Mouse (Mus musculus) liver, adult (tissue): Measurements from ENCODE around the gene Trpm1.

ENCODE experiments used
- GATA4 ChIP-seq: IDR thresholded peaks from 2 replicates; pipeline ENCODE4 v1.6.1; 2014; ENCODE audit warnings: mild to moderate bottlenecking, low read length; ENCODE audit not compliant: insufficient replicate concordance

Gene Trpm1

DNA sequence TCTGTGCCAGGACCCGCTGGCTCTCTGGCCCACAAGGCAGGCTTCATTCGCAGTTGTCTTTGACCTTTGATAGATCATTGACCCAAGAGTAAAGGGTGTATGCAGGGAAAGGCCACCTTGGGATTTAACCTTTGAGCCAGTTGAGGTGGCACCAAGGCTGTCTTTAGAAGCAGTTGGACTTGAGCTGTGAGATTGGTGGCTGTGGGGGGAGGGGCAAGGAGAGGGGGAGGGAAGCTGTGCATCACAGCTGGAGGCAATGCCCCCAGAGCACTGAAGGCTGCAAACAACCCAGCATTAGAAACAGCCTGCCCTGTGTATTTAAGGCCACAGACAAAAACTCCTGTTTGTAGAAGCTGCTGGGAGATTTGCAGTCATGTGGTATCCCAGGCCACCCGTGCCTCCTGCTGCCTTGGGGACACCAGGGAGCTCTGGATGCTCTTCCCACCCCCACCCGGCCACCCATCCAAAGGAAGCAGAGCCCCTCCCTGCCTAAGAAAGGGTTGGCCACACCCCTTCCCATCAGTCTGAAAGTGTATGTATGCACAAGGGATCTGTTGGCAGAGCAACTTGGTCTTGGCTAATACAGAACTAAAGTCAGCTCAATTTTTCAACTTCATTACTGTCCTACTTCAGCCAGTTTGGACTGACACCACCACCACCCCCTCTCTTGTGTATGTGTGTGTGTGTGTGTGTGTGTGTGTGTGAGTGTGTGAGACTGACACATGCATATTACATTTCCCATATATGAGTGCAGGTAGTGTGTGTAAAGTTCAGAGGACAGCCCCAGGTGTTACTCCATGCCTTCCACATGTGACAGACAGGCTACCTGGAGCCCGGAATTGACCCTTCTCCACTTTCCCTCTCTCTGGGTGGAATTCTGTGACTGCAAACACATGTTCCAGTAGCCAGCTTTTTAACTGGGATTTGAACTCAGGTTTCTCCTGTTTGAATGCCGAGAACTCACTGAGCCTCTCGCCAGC is 6.3 kb downstream of the Trpm1 start:
- TF ChIP-seq GATA4: no peak

DNA sequence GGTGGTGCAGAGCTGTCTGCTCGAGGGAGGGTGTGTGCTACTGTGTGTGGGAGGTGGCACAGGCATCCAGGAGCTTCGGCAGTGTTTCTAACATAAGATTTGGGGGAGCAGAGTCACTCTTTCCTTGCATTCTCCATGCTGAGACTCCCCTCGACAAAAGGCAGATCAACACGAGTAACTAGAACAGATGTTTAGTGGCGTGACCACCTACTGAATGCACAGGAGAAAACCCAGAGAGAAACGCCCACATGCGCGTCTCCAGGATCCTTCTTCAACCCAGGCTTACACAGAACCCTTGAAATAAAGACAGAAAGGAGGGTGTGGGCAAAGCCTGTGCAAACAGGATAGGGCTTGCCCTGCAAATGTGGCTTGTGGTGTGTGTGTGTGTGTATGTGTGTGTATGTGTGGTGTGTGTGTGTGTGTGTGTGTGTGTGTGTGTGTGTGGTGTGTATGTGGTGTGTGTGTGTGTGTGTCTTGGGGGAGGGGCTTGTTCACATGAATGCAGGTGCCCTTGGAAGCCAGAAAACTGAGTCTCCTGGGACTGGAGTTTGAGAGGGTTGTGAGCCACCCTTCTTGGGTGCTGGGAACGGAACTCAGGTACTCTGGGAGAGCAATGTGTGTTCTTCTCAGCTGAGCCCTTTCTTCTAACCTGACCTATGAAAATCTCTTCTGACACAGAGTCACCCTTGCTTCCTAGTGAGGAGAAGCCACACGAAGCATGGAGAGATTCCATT is 7.3 kb downstream of the Trpm1 start:
- no peak for TF ChIP-seq GATA4

GRCm38 (mm10) chr7:64161990-64162389 is 8.4 kb downstream of the Trpm1 start:
- no peak for TF ChIP-seq GATA4

GRCm38 (mm10) chr7:64163086-64163485 is 9.5 kb downstream of the Trpm1 start:
- TF ChIP-seq GATA4: no peak

GRCm38 (mm10) chr7:64163890-64164289 is 10.3 kb downstream of the Trpm1 start:
- TF ChIP-seq GATA4: no peak

- no peak for TF ChIP-seq GATA4
Observed at GRCm38 (mm10) chr7:64164997-64165396, 11.4 kb downstream of the Trpm1 start.

- TF ChIP-seq GATA4: no peak
Observed at GRCm38 (mm10) chr7:64166025-64166424, 12.4 kb downstream of the Trpm1 start.

GRCm38 (mm10) chr7:64166724-64167123 is 13.1 kb downstream of the Trpm1 start:
- no peak for TF ChIP-seq GATA4

DNA sequence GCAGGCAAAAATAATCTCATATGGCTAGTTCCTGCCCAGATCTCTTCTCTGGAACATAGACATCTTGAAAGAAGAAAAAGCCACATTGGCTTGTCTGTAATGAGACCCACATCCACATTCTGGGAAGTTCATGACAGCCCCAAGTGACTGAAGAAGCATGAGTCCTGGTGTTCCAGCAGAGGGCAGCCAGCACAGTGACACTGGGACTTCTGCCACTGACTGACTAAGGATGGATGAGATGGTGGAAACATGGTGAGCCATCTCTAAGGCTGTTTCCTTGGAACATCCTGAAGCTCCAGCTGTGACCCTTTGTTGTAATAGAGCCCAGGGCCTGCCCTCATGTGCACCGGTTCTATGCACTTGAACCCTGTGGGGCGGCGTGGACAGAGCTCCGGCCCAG is 25.7 kb downstream of the Trpm1 start:
- no peak for TF ChIP-seq GATA4

GRCm38 (mm10) chr7:64185203-64185931 is 31.7 kb downstream of the Trpm1 start:
- TF ChIP-seq GATA4: no peak

DNA sequence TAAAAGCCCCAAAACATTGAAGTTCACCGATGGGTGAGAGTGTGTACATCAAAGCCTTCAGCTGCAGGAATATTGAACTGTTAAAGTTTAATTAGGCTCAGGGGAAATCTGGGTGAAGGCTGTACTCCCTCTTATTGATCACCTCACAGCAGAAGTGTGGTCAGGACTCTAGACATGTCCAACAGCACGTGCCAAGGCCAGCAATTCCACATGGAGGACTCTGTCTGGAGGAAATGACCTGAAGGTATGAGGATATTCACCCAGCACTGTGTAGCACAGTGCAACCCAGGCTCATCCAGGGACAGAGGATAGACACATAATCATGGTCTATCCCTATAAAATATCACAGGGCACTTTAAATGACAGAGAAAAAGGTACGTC is 32.3 kb downstream of the Trpm1 start:
- TF ChIP-seq GATA4: no peak

GRCm38 (mm10) chr7:64192261-64192943 is 38.8 kb downstream of the Trpm1 start:
- no peak for TF ChIP-seq GATA4

DNA sequence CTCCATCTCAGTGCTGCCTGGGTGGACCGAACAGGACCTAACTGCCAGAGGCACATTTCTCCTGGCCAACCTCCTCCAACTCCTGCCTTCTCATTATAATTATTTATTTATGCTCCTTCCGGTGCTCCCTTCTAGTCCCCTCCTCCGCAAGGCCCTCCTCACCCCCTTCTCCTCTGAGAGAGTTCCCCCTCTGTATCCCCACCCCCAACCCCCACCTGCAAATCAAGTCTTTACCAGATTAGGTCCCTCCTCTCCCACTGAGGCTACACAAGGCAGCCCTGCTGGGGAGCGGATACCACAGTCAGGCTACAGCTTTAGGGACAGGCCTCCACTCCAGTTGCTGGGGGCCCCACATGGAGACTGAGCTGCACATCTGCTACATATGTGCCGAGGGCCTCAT is 39.8 kb downstream of the Trpm1 start:
- TF ChIP-seq GATA4: no peak

DNA sequence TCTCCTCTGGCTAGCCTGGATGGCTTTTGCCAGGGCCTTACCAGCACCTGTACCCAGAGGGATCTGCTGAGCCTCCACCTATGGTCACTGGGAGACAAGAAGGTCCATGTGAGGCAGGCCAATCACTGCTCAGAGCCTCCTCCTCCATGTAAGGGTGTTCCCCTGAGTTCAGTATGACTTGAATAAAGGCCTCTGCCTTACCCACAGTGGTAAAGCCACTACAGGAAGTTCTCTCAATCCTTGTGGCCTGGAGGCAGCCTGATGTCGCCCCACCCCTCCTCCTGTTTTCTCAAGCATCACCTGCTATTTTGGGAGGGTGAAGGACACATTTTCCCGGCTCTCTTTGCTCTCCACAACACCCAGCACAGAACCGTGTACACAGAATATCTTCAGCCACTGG is 42.5 kb downstream of the Trpm1 start:
- TF ChIP-seq GATA4: no peak

DNA sequence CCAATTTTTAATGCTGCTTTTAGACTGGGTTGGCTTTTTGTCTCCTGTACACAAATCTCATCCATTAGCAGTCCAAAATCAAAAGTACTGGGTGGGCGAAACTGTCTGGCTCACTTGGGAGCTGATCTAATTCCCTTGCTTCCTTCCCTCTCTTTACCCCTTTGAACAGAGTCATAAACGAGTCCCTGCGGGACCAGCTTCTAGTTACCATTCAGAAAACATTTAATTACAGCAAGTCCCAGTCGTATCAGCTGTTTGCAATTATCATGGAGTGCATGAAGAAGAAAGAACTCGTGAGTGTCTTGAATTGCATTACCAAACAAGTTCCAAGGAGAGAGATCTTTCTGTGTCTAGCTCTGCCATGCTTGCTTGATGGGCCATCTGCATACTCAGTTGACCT is 55.1 kb downstream of the Trpm1 start:
- TF ChIP-seq GATA4: no peak
